Mouse (Mus musculus): Measurements from ENCODE around the gene Golga4.

Golga4 gene

DNA sequence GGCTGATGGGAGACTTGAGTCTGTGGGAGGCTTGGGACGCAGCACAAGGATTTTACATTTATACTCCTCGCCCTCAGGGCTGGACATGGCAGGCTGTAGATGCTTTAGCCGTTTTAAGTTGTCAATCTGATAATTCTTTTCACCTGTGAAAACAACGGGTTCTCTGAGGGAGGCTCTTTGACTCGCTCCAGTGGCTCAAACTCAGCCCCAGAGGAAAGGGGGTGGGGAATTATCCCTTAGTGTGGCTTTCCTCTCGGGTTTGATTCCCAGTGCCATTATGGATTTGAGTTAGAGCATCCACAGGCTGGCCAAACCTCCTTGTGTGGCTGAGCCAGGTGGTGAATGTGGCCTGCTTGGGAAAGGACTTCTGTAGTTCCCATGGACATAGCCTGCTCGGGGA is 118.1 kb downstream of the Golga4 start:
- DNase-seq (ENCODE audit: low read depth, low spot score) = no peak

- no peak for DNase-seq (ENCODE audit: low read depth, low spot score)
Measured at GRCm38 (mm10) chr9:118629763-118630379, 123.8 kb downstream of the Golga4 start.
